Mouse (Mus musculus) midbrain, postnatal 0 days (tissue): ENCODE measurements at regions not wholly inside any gene's neighbourhood (a gene's known extent, or its start where the extent isn't known, plus 50 kb on each side); places are given as distances from the start of the nearest gene placed in this dataset.
A peak's percentile ranks its signal among the peaks of the same experiment; 100 is the strongest.

ENCODE experiments used
- ATAC-seq: fragments of 200-750 bp; cut with Nextera tagmentation; 2 replicates; pipeline ENCODE4 v1.8.0; 2017; ENCODE audit warnings: moderate number of reproducible peaks, mild to moderate bottlenecking, moderate TSS enrichment, moderate library complexity; ENCODE audit not compliant: low FRiP score
- DNase-seq: peaks from one replicate; pipeline ENCODE4 v3.0.0-alpha.2; 2015; ENCODE audit warnings: low spot score
- H3K27ac ChIP-seq: fragments of 300-500 bp; sonication (generic); 2 replicates; pipeline ENCODE4 v1.5.1; 2014; ENCODE audit warnings: low read depth, mild to moderate bottlenecking, low read length, mixed read lengths
- H3K27me3 ChIP-seq: fragments of 300-500 bp; sonication (generic); 2 replicates; pipeline ENCODE4 v1.6.1; 2014; ENCODE audit warnings: low read length, control low read depth, mixed read lengths; ENCODE audit not compliant: insufficient read depth
- H3K36me3 ChIP-seq: fragments of 300-500 bp; sonication (generic); 2 replicates; pipeline ENCODE4 v1.6.1; 2014; ENCODE audit warnings: low read length, control low read depth, mixed read lengths; ENCODE audit not compliant: insufficient read depth
- H3K4me1 ChIP-seq: fragments of 300-500 bp; sonication (generic); 2 replicates; pipeline ENCODE4 v1.6.1; 2014; ENCODE audit warnings: mild to moderate bottlenecking, control low read depth, antibody characterized with exemption, low read length, mixed read lengths; ENCODE audit not compliant: insufficient read depth
- H3K4me2 ChIP-seq: fragments of 300-500 bp; sonication (generic); 2 replicates; pipeline ENCODE4 v1.6.1; 2014; ENCODE audit warnings: low read depth, mild to moderate bottlenecking, low read length, mixed read lengths; ENCODE audit not compliant: poor library complexity, severe bottlenecking
- H3K4me3 ChIP-seq: fragments of 300-500 bp; sonication (generic); 2 replicates; pipeline ENCODE4 v1.5.1; 2014; ENCODE audit warnings: low read depth, mild to moderate bottlenecking, low read length, moderate library complexity
- H3K9ac ChIP-seq: fragments of 300-500 bp; sonication (generic); replicated peaks from 2 replicates; pipeline ENCODE4 v1.6.1; 2014; ENCODE audit warnings: mild to moderate bottlenecking, low read length, moderate library complexity, mixed read lengths; ENCODE audit not compliant: poor library complexity, severe bottlenecking
- H3K9me3 ChIP-seq: fragments of 300-500 bp; sonication (generic); 2 replicates; pipeline ENCODE4 v1.6.1; 2016; ENCODE audit warnings: low read length, control low read depth
- CTCF ChIP-seq: IDR thresholded peaks from 2 replicates; pipeline ENCODE4 v1.5.1; 2016; ENCODE audit warnings: antibody characterized with exemption, mild to moderate bottlenecking
- WGBS: fragments of 180-500 bp; shearing (Covaris S2); extraction: QIAGEN DNeasy Blood & Tissue Kit; methylation state at CpG from one replicate; pipeline ENCODE4 v1.1.7; 2014; 5-methylcytosine and 5-hydroxymethylcytosine counted together

DNA sequence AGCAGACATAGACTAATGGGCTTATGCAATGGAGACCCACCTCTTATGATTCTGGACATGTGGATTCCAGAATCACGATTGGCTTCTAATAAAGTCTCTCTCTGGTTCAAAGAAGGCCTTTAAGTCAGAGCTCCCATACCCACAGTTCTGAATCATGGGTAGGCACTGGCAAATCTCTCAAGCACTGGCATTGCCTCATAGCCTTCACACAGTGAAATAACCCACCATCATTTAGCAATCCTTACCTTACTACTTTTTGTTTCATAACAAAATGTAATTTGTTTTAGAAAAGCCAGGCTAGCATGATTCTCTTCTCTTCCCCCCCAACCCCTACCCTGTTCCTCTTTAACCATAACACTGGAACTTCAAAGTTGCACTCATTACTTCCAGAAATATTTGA, 236.3 kb upstream of the Trib2 start:
- no peak for DNase-seq
- no peak overlapping the region for H3K27ac ChIP-seq
- H3K9ac ChIP-seq: no peak overlapping the region
- ATAC-seq: no peak
- H3K27me3 ChIP-seq: no peaks in the 10 kb centered on the region
- no peak for TF ChIP-seq CTCF
- no peaks in the 10 kb centered on the region for H3K4me1 ChIP-seq
- WGBS: 79% methylated on average over 1 of the region's 1 CpGs
- H3K4me2 ChIP-seq: no peak overlapping the region
- H3K9me3 ChIP-seq: no peaks in the 10 kb centered on the region
- no peaks in the 10 kb centered on the region for H3K36me3 ChIP-seq
- no peak overlapping the region for H3K4me3 ChIP-seq

GRCm38 (mm10) chr12:16052353-16052752, 235.6 kb upstream of the Trib2 start:
- 86% methylated on average over 3 of the region's 3 CpGs for WGBS
- Histone ChIP-seq H3K4me3 (no peak overlapping the region), H3K27me3 (no peaks in the 10 kb centered on the region), H3K27ac (no peak overlapping the region), H3K4me1 (no peaks in the 10 kb centered on the region), H3K4me2 (no peak overlapping the region), H3K9me3 (no peaks in the 10 kb centered on the region), H3K9ac (no peak overlapping the region), H3K36me3 (no peaks in the 10 kb centered on the region)
- no peak for TF ChIP-seq CTCF
- no peak for ATAC-seq
- DNase-seq: no peak

- DNase-seq (no peak), ATAC-seq (no peak)
- H3K9ac ChIP-seq: no peak overlapping the region
- no peak overlapping the region for H3K27ac ChIP-seq
- WGBS: 80% methylated on average over 2 of the region's 2 CpGs
- H3K4me3 ChIP-seq: no peak overlapping the region
- no peaks in the 10 kb centered on the region for H3K9me3 ChIP-seq
- TF ChIP-seq CTCF: no peak
- no peaks in the 10 kb centered on the region for H3K4me1 ChIP-seq
- H3K4me2 ChIP-seq: no peak overlapping the region
- H3K36me3 ChIP-seq: no peaks in the 10 kb centered on the region
- no peaks in the 10 kb centered on the region for H3K27me3 ChIP-seq
Measured at GRCm38 (mm10) chr12:16051439-16051838, 234.7 kb upstream of the Trib2 start.

DNA sequence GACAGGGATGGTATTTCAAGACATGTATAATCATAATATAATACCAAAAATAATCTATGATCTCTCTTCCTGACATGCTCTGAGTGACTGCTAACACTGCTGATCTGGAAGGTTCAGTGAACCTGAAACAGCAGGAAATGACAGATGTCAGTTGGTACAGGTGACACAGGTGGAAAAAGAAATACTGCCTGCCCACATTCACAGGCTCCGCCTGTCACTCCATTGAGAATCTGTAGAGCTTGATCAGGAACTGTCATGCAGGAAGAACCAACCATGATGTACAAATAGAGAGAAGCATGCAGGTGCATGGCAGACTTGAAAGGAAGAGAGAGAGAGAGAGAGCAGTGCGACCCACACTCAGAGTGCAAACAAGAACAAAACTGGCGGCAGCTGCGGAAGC, 232.8 kb upstream of the Trib2 start:
- Histone ChIP-seq H3K9ac (no peak overlapping the region), H3K9me3 (no peaks in the 10 kb centered on the region), H3K36me3 (no peaks in the 10 kb centered on the region), H3K4me3 (no peak overlapping the region), H3K27me3 (no peaks in the 10 kb centered on the region), H3K4me1 (no peaks in the 10 kb centered on the region), H3K27ac (no peak overlapping the region), H3K4me2 (no peak overlapping the region)
- DNase-seq: no peak
- ATAC-seq: no peak
- no peak for TF ChIP-seq CTCF
- WGBS: 65% methylated on average over 4 of the region's 4 CpGs

GRCm38 (mm10) chr12:16046643-16047042, 229.9 kb upstream of the Trib2 start:
- H3K27ac ChIP-seq: no peak overlapping the region
- DNase-seq: no peak
- H3K36me3 ChIP-seq: no peaks in the 10 kb centered on the region
- WGBS: 67% methylated on average over 1 of the region's 1 CpGs
- no peaks in the 10 kb centered on the region for H3K4me1 ChIP-seq
- H3K9me3 ChIP-seq: no peaks in the 10 kb centered on the region
- ATAC-seq: no peak
- no peak overlapping the region for H3K4me2 ChIP-seq
- TF ChIP-seq CTCF: no peak
- no peak overlapping the region for H3K4me3 ChIP-seq
- no peak overlapping the region for H3K9ac ChIP-seq
- H3K27me3 ChIP-seq: no peaks in the 10 kb centered on the region

GRCm38 (mm10) chr12:16045791-16046494, 229.2 kb upstream of the Trib2 start:
- no peaks in the 10 kb centered on the region for H3K36me3 ChIP-seq
- H3K9me3 ChIP-seq: no peaks in the 10 kb centered on the region
- no peak overlapping the region for H3K9ac ChIP-seq
- no peak for ATAC-seq
- no peaks in the 10 kb centered on the region for H3K27me3 ChIP-seq
- no peak overlapping the region for H3K27ac ChIP-seq
- 59% methylated on average over 5 of the region's 5 CpGs for WGBS
- H3K4me3 ChIP-seq: no peak overlapping the region
- no peak for TF ChIP-seq CTCF
- no peaks in the 10 kb centered on the region for H3K4me1 ChIP-seq
- peak; percentile 6 for DNase-seq
- no peak overlapping the region for H3K4me2 ChIP-seq
